Mouse (Mus musculus) cerebellum, adult 9-10 months (tissue): Measurements from ENCODE around the gene Cacna1c.

Experiments used
- DNase-seq: peaks from one replicate; pipeline ENCODE4 v3.0.0; 2022

Gene Cacna1c

DNA sequence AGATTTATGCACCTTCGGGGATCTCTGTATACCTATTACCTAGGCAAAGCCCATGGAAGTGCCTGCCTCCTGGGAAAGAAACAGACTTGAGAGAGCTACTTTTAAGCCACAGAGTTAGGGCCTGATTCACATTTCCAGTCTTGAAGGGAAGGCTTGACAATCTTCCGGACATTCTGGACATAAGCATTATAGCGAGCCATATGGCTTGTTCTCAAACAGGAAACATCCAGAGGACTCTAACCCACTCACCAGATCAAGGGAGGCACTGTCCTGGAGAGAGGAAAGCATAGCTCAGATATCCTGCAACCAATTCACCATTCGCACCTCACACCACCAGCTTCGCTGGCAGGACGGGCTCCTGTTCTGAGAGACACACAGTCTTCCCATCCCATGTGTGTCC lies 302.2 kb downstream of the Cacna1c start:
- no peak for DNase-seq

GRCm38 (mm10) chr6:118889441-118889840 lies 306.8 kb downstream of the Cacna1c start:
- DNase-seq, result no peak

DNA sequence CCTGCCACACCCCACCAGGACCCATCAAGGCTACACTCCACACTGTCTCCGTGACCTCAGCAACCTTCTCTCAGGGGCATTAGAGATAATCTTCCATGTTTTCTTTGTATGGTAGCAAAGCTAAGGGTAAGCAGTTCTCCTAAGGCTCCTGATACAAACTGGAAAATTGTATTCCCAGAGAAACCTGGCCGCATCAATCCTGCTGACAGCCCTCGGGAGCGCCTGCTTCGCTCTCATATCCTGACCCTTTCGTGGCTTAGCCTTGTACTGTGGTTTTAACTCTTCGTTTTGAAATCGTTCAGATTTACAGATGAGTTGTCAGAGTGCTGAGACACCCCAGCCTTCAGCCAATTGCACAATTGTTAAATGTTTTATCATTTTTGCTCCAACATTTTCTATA lies 309.2 kb downstream of the Cacna1c start:
- no peak for DNase-seq

- DNase-seq, result no peak
These were observed 311.3 kb downstream of the Cacna1c start for GRCm38 (mm10) chr6:118884961-118885360.

DNA sequence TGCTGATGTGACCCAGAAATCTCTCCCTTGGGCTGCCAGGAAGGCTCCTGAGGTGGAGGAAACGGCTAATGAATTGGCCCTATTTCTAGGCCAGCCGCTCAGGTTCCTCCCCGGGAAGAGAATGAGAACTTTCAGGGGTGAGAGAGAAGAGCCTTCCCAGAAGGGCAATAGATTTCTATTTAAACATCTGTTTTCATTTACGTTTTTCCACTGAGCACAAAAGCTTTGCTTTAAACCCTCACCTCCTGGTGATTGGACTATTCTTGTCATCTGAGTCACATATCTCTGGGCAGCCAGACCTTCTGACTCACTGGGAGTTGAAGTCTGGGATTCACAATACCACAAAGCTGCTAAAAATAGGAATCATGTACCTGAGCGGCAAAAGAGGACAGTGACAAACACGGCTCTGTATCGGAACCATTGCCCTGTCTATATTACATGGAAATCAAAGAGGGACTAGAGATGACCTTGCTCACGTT lies 312.1 kb downstream of the Cacna1c start:
- peak; percentile 80 for DNase-seq

DNA sequence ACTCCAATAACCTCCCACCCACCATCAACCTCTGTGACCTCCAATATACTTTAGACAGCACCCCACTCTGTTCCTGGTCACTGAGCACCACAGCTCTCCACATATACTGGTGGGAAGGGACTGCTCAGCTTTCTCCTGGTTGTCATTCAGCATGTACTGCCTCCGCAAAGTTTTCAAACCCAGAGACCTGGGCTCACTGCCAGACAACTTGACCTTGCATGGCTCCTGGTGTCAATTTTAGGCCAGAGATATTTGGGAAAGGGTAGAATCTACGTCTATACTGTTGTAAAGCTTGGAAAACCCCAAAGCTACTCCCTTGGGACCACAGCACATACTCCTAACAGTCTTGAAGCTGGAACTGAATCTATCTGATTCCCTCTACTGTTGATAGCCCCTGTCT lies 320.0 kb downstream of the Cacna1c start:
- DNase-seq, result no peak

DNA sequence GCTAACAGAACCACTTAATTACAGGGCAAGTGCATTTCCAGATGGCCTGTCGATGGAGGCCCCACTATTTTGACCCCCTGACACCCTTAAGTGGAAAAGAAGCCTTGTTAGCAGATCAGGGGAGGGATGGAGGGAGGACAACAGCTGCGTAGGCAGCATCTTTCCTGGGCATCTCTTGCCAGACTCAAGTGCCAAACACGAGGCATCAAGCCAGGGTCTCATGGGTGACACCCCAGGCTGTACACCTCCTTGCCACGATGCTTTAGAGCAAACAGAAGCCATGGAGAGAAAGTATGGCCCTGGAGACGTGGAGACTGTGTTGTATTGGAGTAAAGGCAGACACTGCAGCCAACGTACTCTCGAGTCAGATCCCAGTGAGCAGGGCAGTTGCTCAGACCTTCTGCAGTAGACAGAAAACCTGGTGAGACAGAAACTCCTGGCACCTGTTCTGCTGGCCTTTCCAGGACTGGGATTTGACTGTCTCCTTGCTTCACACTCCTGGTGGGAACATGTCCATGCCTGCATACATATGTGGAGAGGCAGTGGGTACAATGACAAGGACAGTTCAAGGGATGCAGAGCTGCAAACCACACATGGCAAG lies 325.9 kb downstream of the Cacna1c start:
- DNase-seq, result peak; percentile 79

DNA sequence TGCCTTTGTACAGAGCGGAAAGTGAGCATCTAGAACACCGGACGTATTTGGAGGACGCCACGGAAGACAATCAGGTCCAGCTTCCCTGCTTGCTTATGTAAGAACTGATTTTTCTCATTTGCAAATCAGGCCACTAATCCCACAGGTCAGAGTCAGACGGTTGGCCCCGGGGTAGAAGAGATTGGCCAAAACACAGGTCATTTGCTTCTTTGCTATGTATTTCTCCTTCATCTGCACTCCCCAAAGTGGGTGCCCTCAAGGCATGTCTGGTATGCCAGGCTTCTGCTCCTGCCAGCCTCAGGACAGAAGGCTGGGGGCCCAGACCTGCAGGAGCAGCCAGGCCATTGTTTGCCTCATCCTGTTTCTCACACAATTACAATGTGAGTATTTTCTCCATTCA lies 328.8 kb downstream of the Cacna1c start:
- DNase-seq, result peak; percentile 68

DNA sequence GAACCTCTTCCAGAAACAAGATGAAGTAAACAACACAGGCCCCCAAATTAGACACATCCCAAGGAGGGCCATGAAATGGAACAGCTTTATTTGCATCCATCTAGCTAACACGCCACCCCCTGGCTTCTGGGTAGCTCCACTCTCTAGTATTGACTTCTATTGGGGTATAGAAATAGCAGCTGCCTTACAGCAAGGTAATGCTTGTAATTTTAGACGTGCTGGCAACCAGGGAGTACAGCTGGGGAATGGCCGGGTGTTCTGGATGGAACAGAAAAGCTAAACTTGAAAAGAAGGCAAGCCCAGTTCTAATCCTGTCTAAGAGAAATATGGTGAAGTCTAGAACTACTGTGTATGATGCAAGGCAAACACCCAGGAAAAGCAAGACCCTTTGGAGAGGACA lies 329.3 kb downstream of the Cacna1c start:
- DNase-seq, result no peak

GRCm38 (mm10) chr6:118865777-118866380 lies 330.3 kb downstream of the Cacna1c start:
- no peak for DNase-seq

DNA sequence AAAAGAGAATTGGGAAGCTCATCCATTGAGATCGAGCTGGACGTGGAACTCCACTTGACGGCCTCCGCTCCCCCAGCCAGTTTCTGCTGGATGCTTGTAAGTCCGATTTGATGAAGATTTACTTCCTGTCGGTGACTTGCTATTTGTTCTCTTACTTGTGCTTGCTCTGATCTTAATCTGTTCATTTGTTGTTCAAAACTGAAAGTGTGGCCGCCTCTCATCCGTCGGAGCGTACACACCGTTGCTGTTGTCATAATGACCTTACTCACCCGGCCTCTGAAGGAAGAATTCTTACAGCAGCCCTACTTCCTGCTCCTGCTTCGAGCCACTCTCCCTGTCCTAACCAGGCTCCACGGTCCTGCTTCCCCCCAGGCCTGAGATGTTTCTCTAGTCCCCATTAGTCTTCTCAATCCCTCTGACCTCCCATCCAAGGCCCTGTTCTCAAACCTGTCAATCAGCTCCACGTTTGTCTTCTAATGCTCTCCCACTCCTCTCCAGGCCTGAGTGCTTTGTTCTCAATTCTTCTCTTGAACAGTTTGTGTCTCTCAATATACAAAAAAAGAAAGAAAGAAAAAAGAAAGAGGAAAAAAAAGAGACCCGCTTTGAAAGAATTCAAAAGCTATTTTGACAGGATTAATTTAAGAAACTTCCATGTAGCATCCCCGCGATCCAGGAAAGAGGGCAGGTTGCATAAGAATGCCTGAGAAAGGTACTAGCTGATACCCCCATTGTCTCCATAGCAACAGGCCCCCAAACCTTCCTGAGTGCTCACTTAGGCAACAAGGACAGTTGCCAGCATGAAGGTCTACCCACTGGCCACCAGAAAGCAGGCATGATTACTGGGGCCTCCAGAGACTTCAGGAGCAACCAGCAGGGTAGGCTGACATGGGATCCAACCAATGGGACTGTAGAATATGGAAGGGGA lies 331.3 kb downstream of the Cacna1c start:
- DNase-seq, result no peak

DNA sequence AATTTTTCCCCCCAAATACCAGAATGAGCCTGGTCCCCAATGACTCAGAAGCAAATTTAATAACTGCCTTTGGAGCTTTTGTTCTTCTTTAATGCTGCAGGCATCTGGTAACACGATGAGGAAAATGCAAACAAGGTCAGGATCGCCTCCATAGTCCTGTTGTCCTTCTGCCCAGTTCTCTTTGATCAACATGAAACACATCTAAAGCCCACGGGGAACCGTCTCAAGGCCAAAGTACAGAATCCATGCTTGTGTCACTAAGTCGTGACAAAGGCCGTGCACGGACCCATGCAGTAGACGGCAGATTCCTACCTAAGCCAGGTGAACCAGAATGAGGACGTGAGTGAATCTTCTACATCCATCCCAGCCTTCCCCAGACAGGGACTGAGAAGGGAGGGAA lies 333.5 kb downstream of the Cacna1c start:
- no peak for DNase-seq

DNA sequence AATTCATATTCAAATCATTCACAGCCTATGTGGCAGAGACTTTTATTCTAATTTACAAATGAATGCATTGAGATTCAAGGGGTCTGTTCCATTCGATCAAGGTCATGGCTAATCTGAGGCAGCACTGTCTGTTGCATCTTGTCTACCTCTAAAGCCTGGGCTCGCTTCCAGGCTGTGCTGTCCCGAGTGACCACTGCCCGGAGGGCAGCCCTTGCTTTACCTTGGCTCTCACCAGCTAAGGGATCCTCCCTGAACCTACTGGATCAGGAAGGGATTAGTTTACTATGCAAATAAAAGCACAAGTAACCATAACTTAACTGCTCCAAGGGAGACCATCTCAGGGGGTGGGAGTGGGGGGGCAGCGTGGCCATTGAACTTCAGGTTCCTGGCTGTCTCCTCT lies 334.1 kb downstream of the Cacna1c start:
- DNase-seq, result no peak

DNA sequence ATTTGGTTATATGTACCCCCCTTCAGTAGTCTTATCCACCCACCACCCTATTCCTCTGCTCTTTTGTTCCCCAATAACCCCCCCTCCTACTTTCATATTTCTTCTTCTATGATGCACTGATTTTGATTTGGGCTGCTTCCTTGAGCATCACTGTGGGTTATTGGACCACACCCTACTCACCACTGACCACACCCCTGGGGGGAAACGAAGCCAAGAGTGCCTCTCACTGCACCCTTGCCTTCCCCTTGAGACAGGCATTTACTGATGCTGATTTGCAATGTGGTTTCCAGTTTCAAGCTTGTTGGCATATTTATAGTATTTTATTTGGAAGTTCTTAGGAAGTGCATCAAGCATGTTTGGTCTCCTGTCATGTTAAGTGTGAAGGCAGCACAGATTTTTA lies 337.8 kb downstream of the Cacna1c start:
- no peak for DNase-seq

DNA sequence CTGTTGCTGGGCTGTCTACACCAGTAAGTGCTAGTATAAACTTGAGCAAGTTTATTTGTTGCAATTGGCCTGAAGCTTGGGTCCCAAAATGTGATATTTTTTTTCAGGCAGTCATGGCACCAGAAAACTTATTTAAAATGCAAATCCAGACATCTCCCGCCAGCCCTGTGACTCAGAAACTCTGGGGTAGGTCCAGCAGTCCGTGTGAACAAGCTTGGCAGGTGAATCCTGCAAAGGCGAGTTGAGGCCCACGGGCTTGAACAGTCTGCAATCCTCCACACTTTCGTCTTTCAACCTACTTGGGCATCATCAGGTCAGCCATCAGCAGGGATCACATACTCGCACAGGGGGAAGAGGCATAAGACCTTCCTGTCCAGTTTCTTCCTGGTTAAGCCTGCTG lies 344.1 kb downstream of the Cacna1c start:
- no peak for DNase-seq

DNA sequence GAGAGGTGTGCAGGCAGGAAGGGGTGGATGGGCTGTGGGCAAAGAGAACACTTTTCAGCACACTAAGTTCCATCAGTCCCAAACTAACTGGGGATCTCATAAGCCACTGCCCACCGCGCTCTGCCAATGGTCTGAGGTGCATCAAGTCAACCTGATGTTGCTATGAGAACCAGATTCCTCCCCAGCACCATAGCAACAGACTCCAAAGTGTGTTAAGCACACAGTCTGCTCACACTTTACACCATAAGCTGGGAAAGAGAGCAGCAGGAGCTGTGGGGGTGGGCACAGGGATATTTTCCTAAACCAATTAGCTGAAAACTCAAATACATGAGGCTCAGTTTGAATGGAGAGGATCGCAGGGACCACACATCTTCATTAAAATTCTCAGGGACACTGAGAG lies 345.1 kb downstream of the Cacna1c start:
- no peak for DNase-seq

DNA sequence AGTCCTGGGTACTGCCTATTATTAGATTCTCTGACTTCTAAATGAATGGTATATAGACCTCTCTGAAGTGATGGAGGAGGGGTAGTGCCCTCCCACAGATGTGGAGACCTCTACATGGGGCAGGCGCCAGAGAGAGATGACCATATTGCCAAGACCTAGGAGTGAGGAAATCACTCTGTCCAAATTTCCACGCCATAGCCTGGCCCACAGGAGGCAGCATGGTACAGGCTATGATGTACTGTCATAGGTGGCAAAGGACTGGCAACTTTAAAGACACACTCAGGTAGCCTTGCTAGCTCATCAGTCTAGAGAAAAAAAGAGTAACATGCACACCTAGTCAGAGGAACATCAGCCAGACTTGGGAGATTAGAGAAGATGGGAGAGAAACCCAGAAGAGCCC lies 347.6 kb downstream of the Cacna1c start:
- peak; percentile 67 for DNase-seq

- DNase-seq, result no peak
These were observed 348.5 kb downstream of the Cacna1c start for GRCm38 (mm10) chr6:118847751-118848150.

DNA sequence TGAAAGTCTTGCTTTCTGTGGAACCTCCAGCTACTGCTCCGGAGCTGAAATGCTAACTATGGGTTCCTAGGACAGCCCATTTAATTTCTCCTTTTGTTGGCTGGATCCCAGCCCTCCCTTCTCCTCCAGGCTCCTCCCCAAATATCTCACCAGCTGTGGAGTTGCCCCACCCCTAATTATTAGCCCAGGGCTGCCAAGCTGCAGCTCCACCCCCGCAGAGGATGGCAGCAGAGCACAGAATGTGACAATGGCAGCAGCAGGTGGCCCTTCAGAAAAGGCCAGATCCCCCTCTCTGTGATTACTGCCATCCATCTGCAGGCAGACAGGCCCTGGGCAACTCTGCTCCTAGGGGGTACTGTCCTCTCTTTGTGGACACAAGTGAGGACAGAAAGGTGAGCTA lies 350.4 kb downstream of the Cacna1c start:
- peak; percentile 63 for DNase-seq

GRCm38 (mm10) chr6:118845180-118845579 lies 351.0 kb downstream of the Cacna1c start:
- DNase-seq, result no peak

DNA sequence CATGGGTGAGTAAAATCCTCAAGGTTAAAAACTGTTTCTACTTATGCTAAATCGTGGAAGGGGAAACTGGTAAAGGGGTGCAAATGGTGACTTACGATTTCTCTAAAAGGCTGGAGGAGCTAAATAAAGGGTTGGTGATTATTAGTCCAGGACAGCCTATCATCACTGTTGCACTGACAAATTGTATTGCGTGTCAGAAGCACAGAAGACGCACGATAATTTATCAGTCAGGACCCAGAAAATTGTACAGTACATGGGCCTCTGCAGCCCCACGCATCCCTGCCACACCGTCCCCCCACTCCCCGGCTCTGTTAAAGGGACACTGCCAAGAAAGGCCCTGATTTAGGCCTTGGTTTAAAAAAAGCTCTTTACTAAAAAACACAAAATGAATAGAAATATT lies 352.7 kb downstream of the Cacna1c start:
- no peak for DNase-seq

GRCm38 (mm10) chr6:118841892-118842291 lies 354.3 kb downstream of the Cacna1c start:
- DNase-seq, result no peak

DNA sequence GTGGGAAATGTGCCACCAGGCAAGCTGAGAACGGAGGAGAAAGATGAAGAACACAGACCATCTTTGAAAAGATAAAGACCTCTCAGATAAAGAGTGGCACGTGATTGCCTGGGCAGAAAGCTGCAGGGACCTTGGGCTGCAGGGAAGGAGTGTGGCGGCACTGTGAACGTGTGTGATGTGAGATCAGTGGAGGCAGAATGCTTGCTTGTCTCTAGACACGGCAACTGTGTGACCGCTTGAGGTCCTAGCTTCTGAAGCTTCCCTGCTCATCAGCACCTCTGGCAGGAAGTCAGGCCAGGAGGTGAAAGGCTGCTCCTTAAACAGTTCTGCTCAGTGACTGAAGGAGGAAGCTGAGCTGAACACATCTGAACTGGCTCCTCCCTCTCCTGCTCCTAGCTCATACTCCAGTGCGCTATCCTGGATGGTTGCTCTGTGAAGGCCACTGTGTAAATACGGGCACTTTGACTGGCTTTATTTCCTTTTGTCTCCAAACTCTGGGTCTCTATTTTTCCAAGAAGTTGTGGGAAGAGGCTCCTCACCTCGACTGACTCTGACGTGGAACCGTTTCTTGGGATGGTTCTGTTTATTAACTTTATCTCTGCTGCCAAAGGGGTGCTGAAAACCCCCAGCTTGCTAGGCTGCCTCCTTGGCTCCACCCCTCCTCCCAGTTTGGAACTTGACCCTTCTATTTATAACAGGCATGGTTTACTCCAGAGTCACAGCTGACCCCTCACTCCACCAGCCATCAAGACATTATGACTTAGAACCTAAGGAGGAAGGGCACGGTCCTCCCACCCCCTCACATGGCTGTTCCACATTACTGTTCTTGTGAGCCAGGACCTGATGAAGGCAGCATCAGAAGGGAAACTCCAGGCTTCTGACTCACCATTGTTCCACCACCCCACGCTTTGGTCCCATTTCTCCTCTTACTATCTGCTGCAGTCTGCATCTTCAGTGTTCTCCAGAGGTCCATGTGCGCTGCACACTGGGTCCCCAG lies 357.0 kb downstream of the Cacna1c start:
- no peak for DNase-seq
